In genomic region chr3:107420156-107420555, GRCm38 (mm10) we compare ENCODE assay signal across 27 mouse cellular contexts. TPM values are rescaled to one million over a fixed set of nuclear protein-coding genes. Genes with fewer than 3 reads are reported as not detected.
DNase-seq lines count a peak whose midpoint lies in the region; ATAC-seq and TF ChIP-seq lines count a peak whose summit lies in the region.
"Had no signal": no experiment of that assay in that cellular context is flagged by ENCODE, and none has a peak within 500 bp of the region (broad histone marks: within the 10 kb centered on the region; RNA-seq: fewer than 3 reads in every experiment).

No protein-coding gene starts in this region.

- no peak overlapping the region for H3K4me2 ChIP-seq in hindbrain, postnatal 0 days (ENCODE audit: low read depth, low read length)
- no peak overlapping the region for H3K4me2 ChIP-seq in forebrain, embryonic 14.5 days (ENCODE audit: low read length)
- H3K4me2 ChIP-seq: embryonic facial prominence, embryonic 13.5 days; forebrain, embryonic 12.5 days; heart, embryonic 11.5 days; heart, embryonic 15.5 days; hindbrain, embryonic 15.5 days; intestine, embryonic 15.5 days had no signal

- peaks cover 5% of the 10 kb centered on the region for H3K4me1 ChIP-seq in hindbrain, embryonic 10.5 days (replicated peaks)
- no peaks in the 10 kb centered on the region for H3K4me1 ChIP-seq in hindbrain, postnatal 0 days (ENCODE audit: insufficient read depth, low read length)
- H3K4me1 ChIP-seq in limb, embryonic 10.5 days = peaks cover 12% of the 10 kb centered on the region
- H3K4me1 ChIP-seq in forebrain, embryonic 14.5 days (ENCODE audit: control insufficient read depth, insufficient read depth, low read length) = no peaks in the 10 kb centered on the region
- H3K4me1 ChIP-seq: embryonic facial prominence, embryonic 13.5 days; forebrain, embryonic 12.5 days; heart, embryonic 15.5 days; intestine, embryonic 15.5 days had no signal

- H3K9me3 ChIP-seq in hindbrain, embryonic 10.5 days = no peaks in the 10 kb centered on the region
- H3K9me3 ChIP-seq in hindbrain, postnatal 0 days (ENCODE audit: low read length) = no peaks in the 10 kb centered on the region
- H3K9me3 ChIP-seq in limb, embryonic 10.5 days (replicated peaks) = no peaks in the 10 kb centered on the region
- H3K9me3 ChIP-seq in forebrain, embryonic 14.5 days (replicated peaks; ENCODE audit: control insufficient read depth, low read length) = no peaks in the 10 kb centered on the region
- H3K9me3 ChIP-seq: embryonic facial prominence, embryonic 13.5 days; forebrain, embryonic 12.5 days; heart, embryonic 15.5 days; hindbrain, embryonic 15.5 days; intestine, embryonic 15.5 days had no signal

- no peak overlapping the region for H3K4me3 ChIP-seq in hindbrain, embryonic 10.5 days
- H3K4me3 ChIP-seq in hindbrain, postnatal 0 days (ENCODE audit: low read length) = no peak overlapping the region
- no peak overlapping the region for H3K4me3 ChIP-seq in limb, embryonic 10.5 days
- H3K4me3 ChIP-seq in forebrain, embryonic 14.5 days (ENCODE audit: low read depth, low read length) = no peak overlapping the region
- H3K4me3 ChIP-seq: embryonic facial prominence, embryonic 13.5 days; forebrain, embryonic 12.5 days; heart, embryonic 15.5 days; hindbrain, embryonic 15.5 days; intestine, embryonic 15.5 days had no signal

- no peak for TF ChIP-seq CTCF in hindbrain, postnatal 0 days (IDR thresholded peaks at IDR 0.05; ENCODE audit: low read depth)

- DNase-seq in hindbrain, embryonic 10.5 days (ENCODE audit: low spot score) = peak; percentile 20
- no peak for DNase-seq in hindbrain, postnatal 0 days (ENCODE audit: low spot score)
- DNase-seq in embryo, embryonic 10 days (ENCODE audit: low spot score) = peak; percentile 71
- DNase-seq in embryo, embryonic 9.5 days (ENCODE audit: extremely low spot score) = peak; percentile 29
- DNase-seq in limb, embryonic 10.5 days (ENCODE audit: low spot score) = peak; percentile 51
- no peak for DNase-seq in forebrain, embryonic 14.5 days (ENCODE audit: low spot score)
- DNase-seq in lung, postnatal 10 days = no peak
- no peak for DNase-seq in frontal cortex, postnatal 10 days (ENCODE audit: low spot score in 2 of 2)
- DNase-seq: adrenal gland, postnatal 14 days; cerebellum, adult 11-12 months; cerebellum, adult 9-10 months; cerebellum, postnatal 25 days; forebrain, postnatal 0 days; gastrocnemius, postnatal 36 days; heart, adult 18-20 months; heart, postnatal 14 days had no signal

- no peak for ATAC-seq in hindbrain, postnatal 0 days
- ATAC-seq in forebrain, embryonic 14.5 days = no peak
- ATAC-seq: activated CD4-positive, CD25-positive, alpha-beta regulatory T cell, adult 4 months; forebrain, postnatal 0 days; intestine, embryonic 15.5 days; Patski had no signal

- H3K9ac ChIP-seq in hindbrain, postnatal 0 days (replicated peaks; ENCODE audit: low read length) = no peak overlapping the region
- no peak overlapping the region for H3K9ac ChIP-seq in forebrain, embryonic 14.5 days (ENCODE audit: low read length)
- H3K9ac ChIP-seq: embryonic facial prominence, embryonic 13.5 days; forebrain, embryonic 12.5 days; forebrain, postnatal 0 days; heart, embryonic 15.5 days; hindbrain, embryonic 15.5 days; intestine, embryonic 15.5 days had no signal

- no peaks in the 10 kb centered on the region for H3K27me3 ChIP-seq in hindbrain, embryonic 10.5 days (ENCODE audit: insufficient read depth, poor library complexity, severe bottlenecking)
- no peaks in the 10 kb centered on the region for H3K27me3 ChIP-seq in hindbrain, postnatal 0 days (ENCODE audit: insufficient read depth, low read length)
- H3K27me3 ChIP-seq in limb, embryonic 10.5 days (ENCODE audit: low read depth, poor library complexity, severe bottlenecking) = no peaks in the 10 kb centered on the region
- H3K27me3 ChIP-seq in forebrain, embryonic 14.5 days (replicated peaks; ENCODE audit: control insufficient read depth, insufficient read depth, low read length) = no peaks in the 10 kb centered on the region
- H3K27me3 ChIP-seq: embryonic facial prominence, embryonic 13.5 days; forebrain, embryonic 12.5 days; heart, embryonic 15.5 days; hindbrain, embryonic 15.5 days; intestine, embryonic 15.5 days had no signal

- 62% methylated on average over 2 of the region's 2 CpGs for WGBS in hindbrain, embryonic 10.5 days
- 75% methylated on average over 2 of the region's 2 CpGs for WGBS in hindbrain, postnatal 0 days
- 15% methylated on average over 2 of the region's 2 CpGs for WGBS in limb, embryonic 10.5 days
- 88% methylated on average over 2 of the region's 2 CpGs for WGBS in forebrain, embryonic 14.5 days

- no peaks in the 10 kb centered on the region for H3K36me3 ChIP-seq in hindbrain, embryonic 10.5 days
- no peaks in the 10 kb centered on the region for H3K36me3 ChIP-seq in hindbrain, postnatal 0 days (ENCODE audit: insufficient read depth, low read length)
- no peaks in the 10 kb centered on the region for H3K36me3 ChIP-seq in limb, embryonic 10.5 days
- no peaks in the 10 kb centered on the region for H3K36me3 ChIP-seq in forebrain, embryonic 14.5 days (ENCODE audit: control insufficient read depth, insufficient read depth, low read length)
- H3K36me3 ChIP-seq: embryonic facial prominence, embryonic 13.5 days; forebrain, embryonic 12.5 days; heart, embryonic 15.5 days; hindbrain, embryonic 15.5 days; intestine, embryonic 15.5 days had no signal

- no peak overlapping the region for H3K27ac ChIP-seq in hindbrain, embryonic 10.5 days
- no peak overlapping the region for H3K27ac ChIP-seq in hindbrain, postnatal 0 days
- H3K27ac ChIP-seq in limb, embryonic 10.5 days = no peak overlapping the region
- H3K27ac ChIP-seq in forebrain, embryonic 14.5 days (ENCODE audit: low read depth, low read length) = no peak overlapping the region
- H3K27ac ChIP-seq: embryonic facial prominence, embryonic 13.5 days; forebrain, embryonic 12.5 days; heart, embryonic 15.5 days; hindbrain, embryonic 15.5 days; intestine, embryonic 15.5 days had no signal

RNA-seq across cellular contexts. Expression of gene Kcnc4, which starts 39.2 kb away (rescaled TPM):
- polyA plus RNA-seq in hindbrain, embryonic 10.5 days (2016; fragmentation: Nextera tagmentation; extraction: Ambion mirVana) = 0.09 and 0.17 TPM in 2 replicates
- 42.6 and 44.3 TPM in 2 replicates for total RNA-seq in hindbrain, postnatal 0 days (2014; rRNA removed)
- 13.3 and 16.6 TPM in 2 replicates for polyA plus RNA-seq in hindbrain, postnatal 0 days (2015; fragmentation: Nextera tagmentation; extraction: Ambion mirVana)
- not detected in 2 replicates for polyA plus RNA-seq in limb, embryonic 10.5 days (2016; fragmentation: Nextera tagmentation; extraction: Ambion mirVana)
- polyA plus RNA-seq in forebrain, embryonic 14.5 days (2014; fragmentation: Nextera tagmentation; extraction: Ambion mirVana) = 1.4 and 1.8 TPM in 2 replicates
- total RNA-seq: hematopoietic stem cell, adult 5-6 weeks; MEL had no signal
- polyA plus RNA-seq: activated CD4-positive, CD25-positive, alpha-beta regulatory T cell, adult 4 months; C2C12; Patski had no signal

Comparison
In these comparisons a context has a peak if more than half of its experiments do, and no peak if none do; other contexts are left out.
1. DNase-seq: peak in hindbrain, embryonic 10.5 days (single experiment), embryo, embryonic 10 days (single experiment), embryo, embryonic 9.5 days (single experiment) and limb, embryonic 10.5 days (single experiment); none in hindbrain, postnatal 0 days (single experiment), forebrain, embryonic 14.5 days (single experiment), lung, postnatal 10 days (single experiment) and frontal cortex, postnatal 10 days (0 of 2).